ENCODE assay signal across 9 mouse cellular contexts in the genomic region with DNA sequence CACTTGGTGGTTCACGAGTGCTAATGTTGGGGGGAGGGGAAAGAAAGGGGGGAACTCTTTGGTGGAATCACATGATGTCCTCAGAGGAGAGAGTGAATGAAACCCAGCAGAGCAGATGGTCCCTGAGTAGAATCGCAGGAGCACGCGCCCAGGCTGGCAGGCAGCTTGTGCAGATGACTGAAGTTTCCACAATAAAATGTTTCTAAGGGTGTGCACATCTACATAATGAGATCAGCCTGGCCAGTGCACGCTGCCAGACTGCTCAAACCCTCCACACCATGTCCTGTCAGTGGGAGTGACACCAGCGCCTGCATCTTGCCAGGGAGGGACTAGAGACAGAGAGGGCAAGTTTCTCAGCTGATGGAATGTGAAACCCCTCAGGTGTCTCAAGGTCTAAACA. TPM values are rescaled to one million over a fixed set of nuclear protein-coding genes. Genes with fewer than 3 reads are reported as not detected.
DNase-seq lines count a peak whose midpoint lies in the region; ATAC-seq and TF ChIP-seq lines count a peak whose summit lies in the region.
"Had no signal": no experiment of that assay in that cellular context is flagged by ENCODE, and none has a peak within 500 bp of the region (broad histone marks: within the 10 kb centered on the region; RNA-seq: fewer than 3 reads in every experiment).

No protein-coding gene starts in this region.

- WGBS in heart, embryonic 11.5 days (ENCODE audit: insufficient replicate concordance), result 68% methylated on average over 6 of the region's 6 CpGs
- WGBS in limb, embryonic 14.5 days, result 26% methylated on average over 6 of the region's 6 CpGs

- no peak for ATAC-seq in heart, embryonic 11.5 days (replicated peaks; ENCODE audit: insufficient number of reproducible peaks, low FRiP score, low TSS enrichment)
- no peak for ATAC-seq in limb, embryonic 14.5 days (ENCODE audit: low FRiP score, low read depth)
- ATAC-seq in cerebellum, adult (ENCODE audit: insufficient number of reproducible peaks, low FRiP score, low TSS enrichment), result no peak
- no peak for ATAC-seq in erythroid progenitor cell, adult 5-6 weeks (replicated peaks; ENCODE audit: low FRiP score, poor library complexity, severe bottlenecking)

- H3K36me3 ChIP-seq in heart, embryonic 11.5 days (ENCODE audit: control insufficient read depth, insufficient read depth, low read length), result no peaks in the 10 kb centered on the region
- no peaks in the 10 kb centered on the region for H3K36me3 ChIP-seq in limb, embryonic 14.5 days (ENCODE audit: control insufficient read depth, insufficient read depth, low read length)
- H3K36me3 ChIP-seq: limb, embryonic 12.5 days had no signal

- H3K9me3 ChIP-seq in heart, embryonic 11.5 days (replicated peaks; ENCODE audit: control insufficient read depth, low read length), result no peaks in the 10 kb centered on the region
- no peaks in the 10 kb centered on the region for H3K9me3 ChIP-seq in limb, embryonic 14.5 days (ENCODE audit: control insufficient read depth, low read length)
- H3K9me3 ChIP-seq: limb, embryonic 12.5 days had no signal

- no peak for TF ChIP-seq POLR2A in limb, embryonic 14.5 days (IDR thresholded peaks at IDR 0.05; ENCODE audit: borderline replicate concordance, extremely low read depth, insufficient read depth, insufficient read length)

- H3K4me3 ChIP-seq in heart, embryonic 11.5 days (ENCODE audit: low read depth, low read length), result no peak overlapping the region
- H3K4me3 ChIP-seq in limb, embryonic 14.5 days (replicated peaks; ENCODE audit: low read length), result no peak overlapping the region
- H3K4me3 ChIP-seq: limb, embryonic 12.5 days had no signal

- peak; percentile 98 for DNase-seq in heart, adult 11 months
- DNase-seq in brain, embryonic 18.5 days (ENCODE audit: low read depth, low spot score), result peak; percentile 50
- peak; percentile 44 to 51 for DNase-seq in heart, postnatal 10 days
- peak; percentile 49 for DNase-seq in limb, embryonic 14.5 days (ENCODE audit: low spot score)
- DNase-seq in adrenal gland, postnatal 10 days, result no peak

- no peak overlapping the region for H3K27ac ChIP-seq in heart, embryonic 11.5 days (ENCODE audit: low read depth, low read length)
- no peak overlapping the region for H3K27ac ChIP-seq in limb, embryonic 14.5 days (replicated peaks; ENCODE audit: low read depth, low read length)
- H3K27ac ChIP-seq: limb, embryonic 12.5 days had no signal

- H3K9ac ChIP-seq in heart, embryonic 11.5 days (ENCODE audit: low read depth, low read length), result no peak overlapping the region
- no peak overlapping the region for H3K9ac ChIP-seq in limb, embryonic 14.5 days (ENCODE audit: low read depth, low read length, severe bottlenecking)
- H3K9ac ChIP-seq: limb, embryonic 12.5 days had no signal

- intact Hi-C loops in heart, postnatal 10 days (cut with DNase I), result no loop called here

- no peak overlapping the region for H3K4me2 ChIP-seq in heart, embryonic 11.5 days
- no peak overlapping the region for H3K4me2 ChIP-seq in limb, embryonic 14.5 days (replicated peaks; ENCODE audit: low read depth, low read length, severe bottlenecking)
- H3K4me2 ChIP-seq: limb, embryonic 12.5 days had no signal

- H3K4me1 ChIP-seq in heart, embryonic 11.5 days (ENCODE audit: control insufficient read depth, insufficient read depth, low read length), result peaks cover 16% of the 10 kb centered on the region
- peaks cover 15% of the 10 kb centered on the region for H3K4me1 ChIP-seq in limb, embryonic 14.5 days (ENCODE audit: control insufficient read depth, insufficient read depth, low read length)

- no peaks in the 10 kb centered on the region for H3K27me3 ChIP-seq in heart, embryonic 11.5 days (ENCODE audit: control insufficient read depth, insufficient read depth, low read length)
- no peaks in the 10 kb centered on the region for H3K27me3 ChIP-seq in limb, embryonic 14.5 days (ENCODE audit: control insufficient read depth, insufficient read depth, low read length)
- H3K27me3 ChIP-seq: limb, embryonic 12.5 days had no signal

RNA-seq across cellular contexts. Expression of a gene that starts 10.9 kb away (rescaled TPM):
- 5.1 and 5.7 TPM in 2 replicates for polyA plus RNA-seq in heart, embryonic 11.5 days (2014; fragmentation: Nextera tagmentation; extraction: Ambion mirVana)
- 1 to 10 TPM; 5.0 to 6.7 TPM for total RNA-seq in heart, postnatal 10 days (2021)
- 29.5 and 40.8 TPM in 2 replicates for polyA plus RNA-seq in limb, embryonic 14.5 days (2012; rRNA removed)
- polyA plus RNA-seq in limb, embryonic 14.5 days (2014; fragmentation: Nextera tagmentation; extraction: Ambion mirVana), result 10.6 and 11.1 TPM in 2 replicates
- 10 to 100 TPM in 1 of 2 experiments, 1 to 10 TPM in 1; 6.3 to 13.7 TPM for total RNA-seq in adrenal gland, postnatal 10 days (2021)
- total RNA-seq in erythroid progenitor cell, adult 5-6 weeks (2015; ENCODE audit: low replicate concordance), result 2.5 and 11.2 TPM in 2 replicates
- 1.3 and 10.4 TPM in 2 replicates for total RNA-seq in erythroid progenitor cell, adult 5-6 weeks (2017; ENCODE audit: low replicate concordance)

RNA-seq across cellular contexts. Expression of a gene that starts 13.0 kb away (rescaled TPM):
- 21.4 and 27.7 TPM in 2 replicates for polyA plus RNA-seq in heart, embryonic 11.5 days (2014; fragmentation: Nextera tagmentation; extraction: Ambion mirVana)
- 10 to 100 TPM; 35.2 to 40.1 TPM for total RNA-seq in heart, postnatal 10 days (2021)
- polyA plus RNA-seq in limb, embryonic 14.5 days (2012; rRNA removed), result 60.6 and 70.9 TPM in 2 replicates
- polyA plus RNA-seq in limb, embryonic 14.5 days (2014; fragmentation: Nextera tagmentation; extraction: Ambion mirVana), result 51.7 and 53.7 TPM in 2 replicates
- 100 to 1,000 TPM; 153 to 172 TPM for total RNA-seq in adrenal gland, postnatal 10 days (2021)
- 1.3 TPM in 1 of 2 replicates, not detected in the other for total RNA-seq in erythroid progenitor cell, adult 5-6 weeks (2015; ENCODE audit: low replicate concordance)
- total RNA-seq in erythroid progenitor cell, adult 5-6 weeks (2017; ENCODE audit: low replicate concordance), result not detected in 2 replicates

RNA-seq across cellular contexts. Expression of a gene that starts 29.4 kb away (rescaled TPM):
- 86.8 and 95.2 TPM in 2 replicates for polyA plus RNA-seq in heart, embryonic 11.5 days (2014; fragmentation: Nextera tagmentation; extraction: Ambion mirVana)
- total RNA-seq in heart, postnatal 10 days (2021), result 10 to 100 TPM; 34.8 to 44.1 TPM
- polyA plus RNA-seq in limb, embryonic 14.5 days (2012; rRNA removed), result 158 and 206 TPM in 2 replicates
- polyA plus RNA-seq in limb, embryonic 14.5 days (2014; fragmentation: Nextera tagmentation; extraction: Ambion mirVana), result 95.7 and 95.8 TPM in 2 replicates
- total RNA-seq in adrenal gland, postnatal 10 days (2021), result 10 to 100 TPM; 48.6 to 53.0 TPM
- total RNA-seq in erythroid progenitor cell, adult 5-6 weeks (2015; ENCODE audit: low replicate concordance), result 23.1 and 38.2 TPM in 2 replicates
- 14.4 and 14.9 TPM in 2 replicates for total RNA-seq in erythroid progenitor cell, adult 5-6 weeks (2017; ENCODE audit: low replicate concordance)

RNA-seq across cellular contexts. Expression of a gene that starts 45.2 kb away (rescaled TPM):
- polyA plus RNA-seq in heart, embryonic 11.5 days (2014; fragmentation: Nextera tagmentation; extraction: Ambion mirVana), result 761 and 811 TPM in 2 replicates
- total RNA-seq in heart, postnatal 10 days (2021), result 100 to 1,000 TPM; 756 to 765 TPM
- 46.8 and 55.3 TPM in 2 replicates for polyA plus RNA-seq in limb, embryonic 14.5 days (2012; rRNA removed)
- 64.4 and 88.3 TPM in 2 replicates for polyA plus RNA-seq in limb, embryonic 14.5 days (2014; fragmentation: Nextera tagmentation; extraction: Ambion mirVana)
- 100 to 1,000 TPM in 1 of 2 experiments, 10 to 100 TPM in 1; 37.0 to 157 TPM for total RNA-seq in adrenal gland, postnatal 10 days (2021)
- total RNA-seq in erythroid progenitor cell, adult 5-6 weeks (2015; ENCODE audit: low replicate concordance), result not detected in 2 replicates
- total RNA-seq in erythroid progenitor cell, adult 5-6 weeks (2017; ENCODE audit: low replicate concordance), result not detected in 2 replicates

RNA-seq across cellular contexts. Expression of a gene that starts 49.8 kb away (rescaled TPM):
- polyA plus RNA-seq in heart, embryonic 11.5 days (2014; fragmentation: Nextera tagmentation; extraction: Ambion mirVana), result 7,501 and 8,192 TPM in 2 replicates
- 100 to 1,000 TPM; 363 to 942 TPM for total RNA-seq in heart, postnatal 10 days (2021)
- 0.19 and 0.36 TPM in 2 replicates for polyA plus RNA-seq in limb, embryonic 14.5 days (2012; rRNA removed)
- 0.92 and 1.00 TPM in 2 replicates for polyA plus RNA-seq in limb, embryonic 14.5 days (2014; fragmentation: Nextera tagmentation; extraction: Ambion mirVana)
- under 1 TPM in 1 of 2 experiments, not detected in 1; 0.66 TPM for total RNA-seq in adrenal gland, postnatal 10 days (2021)
- total RNA-seq in erythroid progenitor cell, adult 5-6 weeks (2015; ENCODE audit: low replicate concordance), result not detected in 2 replicates
- not detected in 2 replicates for total RNA-seq in erythroid progenitor cell, adult 5-6 weeks (2017; ENCODE audit: low replicate concordance)

Comparison
In these comparisons a context has a peak if more than half of its experiments do, and no peak if none do; other contexts are left out.
1. RNA of a gene that starts 13.0 kb away (total RNA-seq): 153 to 172 TPM in adrenal gland, postnatal 10 days and 35.2 to 40.1 TPM in heart, postnatal 10 days; 1.3 TPM in erythroid progenitor cell, adult 5-6 weeks; every median in the first group is over 10 times any median in the second.